Mouse (Mus musculus) adrenal gland, adult 8-10 months (tissue): ENCODE measurements around the gene Cfd. TPM values are rescaled to one million over a fixed set of nuclear protein-coding genes. Genes with fewer than 3 reads are reported as not detected.
"Not testable (repeated sequence)": the region's sequence is repeated elsewhere in the genome, so short reads cannot be mapped to it uniquely, and the experiment has no call there.

ENCODE experiments used
- DNase-seq: peaks from one replicate; pipeline ENCODE4 v3.0.0; 2022
- total RNA-seq, 4 experiments: library from RNA; stranded (reverse); gene quantifications; 2 replicates each; pipeline ENCODE4 v1.2.4; 2022

The Cfd gene
- total RNA-seq, 4 experiments from 2014 or later, result 123 to 1,857 (median 821) TPM

- DNase-seq, result no peak
Measured at GRCm38 (mm10) chr10:79861230-79862048, 29.2 kb upstream of the Cfd start.

- no peak for DNase-seq
Measured at GRCm38 (mm10) chr10:79862049-79862788, 28.4 kb upstream of the Cfd start.

- no peak for DNase-seq
Measured at GRCm38 (mm10) chr10:79862925-79863324, 27.7 kb upstream of the Cfd start.

DNA sequence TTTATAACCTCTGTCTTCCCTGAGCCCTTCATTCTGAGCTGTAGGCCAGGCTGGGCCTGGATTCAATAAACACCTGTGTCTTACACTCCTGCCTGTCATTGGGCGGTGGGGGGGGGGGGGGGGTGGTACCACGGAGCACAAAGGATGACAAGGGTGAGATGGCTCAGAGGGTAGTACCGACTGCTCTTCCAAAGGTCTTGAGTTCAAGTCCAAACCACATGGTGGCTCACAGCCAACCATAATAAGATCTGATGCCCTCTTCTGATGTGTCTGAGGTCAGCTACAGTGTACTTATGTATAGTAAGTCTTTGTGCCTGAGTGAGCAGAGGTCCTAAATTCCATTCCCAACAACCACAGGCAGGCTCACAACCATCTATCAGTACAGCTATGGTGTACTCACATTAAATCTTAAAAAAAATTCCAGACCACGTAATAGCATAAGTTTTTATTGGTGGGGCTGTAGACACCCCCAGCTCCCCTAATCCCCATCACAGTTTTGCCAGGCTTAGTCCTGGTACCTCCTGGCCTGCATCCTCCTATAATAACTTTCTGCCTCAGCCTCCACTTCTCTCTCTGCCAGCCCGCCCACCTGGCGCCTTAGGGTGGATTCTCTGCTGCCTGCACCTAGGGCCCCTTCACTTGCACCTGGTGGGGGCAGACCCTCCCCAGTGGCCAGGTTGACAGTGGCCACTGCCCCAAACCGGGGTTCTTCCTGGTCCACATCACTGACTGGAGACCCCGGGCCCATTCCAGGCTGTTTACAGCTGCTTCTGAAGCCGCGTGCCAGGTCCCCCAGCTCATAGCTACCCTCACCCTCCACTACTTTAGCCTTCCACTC lies 26.1 kb upstream of the Cfd start:
- DNase-seq, result no peak

DNA sequence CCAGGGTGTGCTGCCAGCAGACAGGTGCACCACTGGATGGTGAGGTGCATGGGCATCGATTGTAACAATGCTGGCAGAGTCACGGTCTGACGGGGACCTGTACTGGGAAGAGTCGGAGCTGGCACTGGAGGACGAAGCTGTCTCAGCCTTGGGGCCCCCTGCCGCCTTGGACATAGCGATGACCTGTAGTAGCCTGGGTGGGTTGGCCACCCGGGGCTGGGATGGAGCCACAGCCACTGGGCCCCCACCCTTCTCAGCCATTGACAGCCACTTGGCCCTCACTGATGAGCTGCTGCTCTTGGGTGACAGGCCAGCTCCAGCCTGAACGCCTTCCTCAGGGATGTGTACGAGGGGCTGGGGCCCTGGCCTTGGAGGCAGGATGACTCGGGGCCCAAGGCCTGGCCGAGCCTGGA lies 25.5 kb upstream of the Cfd start:
- DNase-seq, result no peak

- peak; percentile 58 for DNase-seq
Measured at GRCm38 (mm10) chr10:79865801-79866295, 24.8 kb upstream of the Cfd start.

DNA sequence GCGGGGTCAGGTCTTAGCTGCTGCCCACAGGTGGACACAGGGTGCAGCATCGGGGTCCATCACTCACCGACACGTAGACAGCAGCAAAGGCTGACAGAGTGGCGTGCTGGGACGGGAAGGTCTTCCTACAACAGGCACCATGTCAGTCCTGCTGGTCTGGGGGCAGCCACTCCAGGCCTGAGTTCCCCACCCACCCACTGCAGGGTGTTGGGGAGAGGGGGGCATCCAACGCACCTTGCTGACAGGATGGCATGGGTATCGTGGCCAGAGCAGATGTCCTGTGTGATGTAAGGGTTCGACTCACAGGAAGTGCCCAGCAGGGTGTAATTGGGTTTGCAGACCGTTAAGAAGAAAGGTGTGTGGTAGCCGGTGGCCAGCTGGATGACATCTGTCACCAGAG lies 24.1 kb upstream of the Cfd start:
- DNase-seq, result no peak

DNA sequence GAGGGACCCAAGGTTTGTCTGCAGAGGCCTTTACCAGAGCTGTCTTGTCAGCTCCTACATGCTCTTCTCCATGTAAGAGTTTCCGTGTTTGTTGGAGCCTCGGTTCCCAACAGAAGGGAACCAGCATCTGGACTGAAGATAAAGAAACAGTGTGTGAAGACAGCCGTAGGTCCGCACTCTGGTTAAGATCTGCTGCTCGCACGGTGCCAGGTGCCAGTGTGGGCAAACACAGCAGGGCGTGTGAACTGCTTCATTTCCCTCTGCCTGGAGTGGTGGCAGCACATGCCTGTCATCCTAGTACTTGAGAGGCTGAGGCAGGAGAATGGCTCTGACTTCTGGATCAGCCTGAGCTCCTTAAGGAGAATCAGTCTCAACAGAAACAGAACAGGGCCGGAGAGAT lies 18.8 kb upstream of the Cfd start:
- no peak for DNase-seq

- no peak for DNase-seq
Measured at GRCm38 (mm10) chr10:79872862-79873261, 17.8 kb upstream of the Cfd start.

- no peak for DNase-seq
Measured at GRCm38 (mm10) chr10:79873313-79873712, 17.3 kb upstream of the Cfd start.

DNA sequence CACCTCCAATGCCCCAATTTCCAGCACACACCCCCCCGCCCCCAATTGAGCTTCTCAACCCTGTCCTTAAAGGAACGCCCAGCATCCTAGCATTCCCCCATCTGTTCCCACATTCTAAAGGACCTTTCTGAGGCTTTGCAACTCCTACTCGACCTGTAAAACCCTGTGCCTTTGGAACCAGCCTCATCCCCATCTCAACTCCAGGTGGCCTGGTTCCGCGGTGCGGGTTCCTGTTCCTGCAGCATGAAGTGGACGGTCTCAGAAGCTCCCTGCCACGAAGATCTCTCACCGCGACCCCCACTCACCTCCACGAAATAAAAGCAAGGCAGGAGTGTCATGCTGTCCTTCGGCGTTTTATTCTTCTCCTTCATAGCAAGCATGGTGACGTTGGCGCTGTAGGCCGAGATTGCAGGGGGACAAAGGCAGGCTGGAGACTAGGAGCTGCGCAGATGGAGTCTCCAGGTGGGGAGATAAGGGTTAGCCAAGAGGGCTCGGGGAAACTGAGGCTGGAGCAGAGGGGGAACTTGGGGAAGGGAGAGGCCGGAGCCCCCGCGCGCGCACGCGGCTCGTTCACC lies 16.9 kb upstream of the Cfd start:
- DNase-seq, result no peak

DNA sequence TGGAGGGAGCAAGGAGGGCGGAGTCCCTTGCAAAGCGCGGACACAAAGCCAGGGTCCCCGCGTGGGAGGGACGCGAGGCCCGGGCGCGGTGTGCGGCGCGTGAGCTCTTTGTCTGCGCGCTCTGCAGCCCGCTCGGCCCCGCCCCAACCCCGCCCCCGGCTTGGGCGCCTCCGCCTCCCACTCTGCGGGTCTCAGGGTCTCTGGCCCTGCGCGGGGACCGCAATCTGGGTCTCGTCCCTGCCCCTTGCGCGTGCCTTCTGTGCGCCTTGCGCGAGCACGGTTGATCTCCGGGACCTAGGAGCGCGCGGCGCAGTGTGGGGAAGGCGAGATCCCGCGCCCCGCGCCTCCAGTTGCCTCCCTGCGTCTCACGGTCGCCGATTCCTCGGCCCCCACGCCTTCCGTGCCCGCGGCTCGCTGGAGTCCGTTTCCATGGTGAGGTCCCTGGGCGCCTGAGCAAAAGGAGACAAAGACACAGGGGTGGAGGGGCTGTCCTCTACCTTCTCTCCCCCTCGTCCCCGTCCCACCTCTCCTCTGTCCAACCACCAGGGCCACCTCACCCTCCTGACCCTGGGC lies 16.3 kb upstream of the Cfd start, which contains the start of the genes Prtn3 and Plppr3:
TSS of gene Prtn3 (plus strand) at position 187 of the 573 bp plus-strand sequence.
TSS of gene Plppr3 (minus strand) at position 345 of the 573 bp plus-strand sequence.
- DNase-seq, result no peak

DNA sequence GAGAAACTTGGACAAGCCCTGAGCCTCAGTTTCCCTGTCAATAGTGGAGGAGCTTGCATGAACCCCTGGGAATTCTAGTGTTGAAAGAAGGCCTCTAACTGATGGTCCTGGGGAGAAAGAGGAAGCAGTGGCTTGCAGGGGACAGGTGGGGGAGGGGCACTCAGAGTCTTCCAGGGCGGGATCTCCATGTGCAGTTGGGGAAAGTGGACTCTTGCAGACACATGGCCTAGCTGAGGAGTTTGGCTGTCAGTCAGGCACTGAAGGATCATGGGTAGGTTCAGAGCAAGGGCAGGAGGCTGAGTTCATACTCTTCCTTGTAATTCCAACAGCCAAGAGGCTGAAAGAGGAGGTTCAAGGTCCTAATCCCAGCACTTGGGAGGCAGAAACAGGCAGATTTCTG lies 13.5 kb upstream of the Cfd start:
- no peak for DNase-seq

DNA sequence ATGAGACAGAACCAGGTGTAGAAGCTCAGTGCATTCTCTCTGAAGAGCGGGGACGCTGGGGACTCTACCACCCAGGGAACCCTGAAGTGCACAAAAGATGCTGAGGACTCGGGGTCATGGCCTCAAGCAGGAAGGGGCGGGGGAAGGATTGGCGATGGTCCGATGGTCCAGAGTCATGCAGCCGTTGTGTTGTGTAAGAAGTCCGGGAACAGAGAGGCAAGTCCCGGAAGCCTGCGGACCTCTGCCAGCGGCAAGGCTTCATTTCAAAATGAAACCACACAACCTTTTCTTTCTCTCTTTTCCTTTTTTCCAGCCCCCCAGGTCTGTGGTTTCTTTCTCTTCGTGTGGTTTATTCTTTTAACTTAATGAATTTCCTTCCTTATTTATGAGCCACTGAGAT lies 12.9 kb upstream of the Cfd start:
- DNase-seq, result no peak

- DNase-seq, result no peak
Measured at GRCm38 (mm10) chr10:79879527-79879926, 11.1 kb upstream of the Cfd start.

- no peak for DNase-seq
Measured at GRCm38 (mm10) chr10:79880721-79881120, 9.9 kb upstream of the Cfd start.

DNA sequence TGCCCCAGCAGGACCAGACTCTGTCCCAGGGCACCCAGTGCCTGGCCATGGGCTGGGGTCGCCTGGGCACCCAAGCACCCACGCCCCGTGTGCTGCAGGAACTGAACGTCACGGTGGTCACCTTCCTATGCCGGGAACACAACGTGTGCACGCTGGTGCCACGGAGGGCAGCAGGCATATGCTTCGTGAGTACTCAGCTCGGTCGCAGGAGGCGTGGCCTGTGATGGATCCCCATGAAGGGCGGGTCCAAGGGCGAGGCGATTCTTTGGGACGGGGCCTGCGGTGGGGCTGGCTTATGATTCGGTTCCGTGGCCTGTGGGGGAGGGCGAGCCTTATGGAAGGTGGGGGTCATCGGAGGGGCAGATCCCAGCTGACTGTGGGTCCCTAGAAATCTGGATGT lies 8.7 kb upstream of the Cfd start:
- no peak for DNase-seq

DNA sequence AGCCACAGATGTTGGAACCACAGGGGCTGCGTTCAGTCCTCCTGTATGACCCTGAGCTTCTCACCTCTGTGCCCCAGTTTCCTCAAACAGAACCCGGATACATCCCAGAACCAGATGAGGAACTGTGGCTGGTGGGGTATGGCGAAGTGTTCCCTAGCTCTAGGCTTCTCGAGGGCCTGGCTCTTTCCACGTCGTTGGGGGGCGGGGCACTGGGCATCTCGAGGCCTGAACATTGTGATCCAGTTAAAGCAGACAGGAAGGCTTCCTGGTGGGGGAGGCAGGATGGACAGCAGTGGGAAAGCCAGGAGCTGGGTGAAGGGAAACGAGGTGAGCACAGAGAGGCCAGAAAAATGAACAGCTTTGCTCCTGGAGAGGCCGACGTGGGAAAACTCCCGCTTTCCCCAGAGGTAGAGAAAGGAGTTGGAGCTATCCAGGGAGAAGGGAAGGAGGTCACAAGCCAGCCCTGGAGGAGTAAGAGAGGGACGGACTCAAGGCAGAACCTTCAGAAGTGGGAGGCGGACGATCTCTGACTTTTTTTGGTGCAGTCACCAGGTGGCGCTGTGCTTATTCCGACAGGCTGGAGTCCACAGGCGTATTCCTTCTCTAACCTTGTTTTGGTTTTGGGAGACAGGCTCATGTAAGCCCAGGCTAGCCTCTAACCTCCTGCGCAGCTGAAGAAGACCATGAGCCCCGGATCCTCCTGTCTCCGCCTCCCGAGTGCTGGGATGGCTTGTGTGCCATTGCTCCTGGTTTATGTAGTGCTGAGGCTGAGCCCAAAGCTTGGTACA lies 7.2 kb upstream of the Cfd start:
- DNase-seq, result peak; percentile 64

- peak; percentile 73 for DNase-seq
Measured at GRCm38 (mm10) chr10:79884446-79884845, 6.2 kb upstream of the Cfd start.

DNA sequence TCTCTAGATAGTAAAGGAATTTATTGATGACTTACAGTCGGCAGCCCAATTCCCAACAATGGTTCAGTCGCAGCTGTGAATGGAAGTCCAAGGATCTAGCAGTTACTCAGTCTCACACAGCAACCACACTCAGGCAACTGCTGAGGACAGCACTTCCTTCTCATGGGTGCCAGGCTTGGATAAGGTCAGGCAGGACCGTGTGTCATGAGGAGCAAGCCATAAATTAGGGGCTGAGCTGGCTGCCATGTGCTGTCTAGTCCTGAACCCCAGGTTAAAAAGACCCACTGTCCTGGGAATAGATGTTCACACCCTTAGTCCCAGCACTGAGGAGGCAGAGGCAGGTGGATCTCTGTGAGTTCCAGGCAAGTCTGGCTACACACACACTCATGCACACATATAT lies 5.7 kb upstream of the Cfd start:
- not testable (repeated sequence) for DNase-seq

DNA sequence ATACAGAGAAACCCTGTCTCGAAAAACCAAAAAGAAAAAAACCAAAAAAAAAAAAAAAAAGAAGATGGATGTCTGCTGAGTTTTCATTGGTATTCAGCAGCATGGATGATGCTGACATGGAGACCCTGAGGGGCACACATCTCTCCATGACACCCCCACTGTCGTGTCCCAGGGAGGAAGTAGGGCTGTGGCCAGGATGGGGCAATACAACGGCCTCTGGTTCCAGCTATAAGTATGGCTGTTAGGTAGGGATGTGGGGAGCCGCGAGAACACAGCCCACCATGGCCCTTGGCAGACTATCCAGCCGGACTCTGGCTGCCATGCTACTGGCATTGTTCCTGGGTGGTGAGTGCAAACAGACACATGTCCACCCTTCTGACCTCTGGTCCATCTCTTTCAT lies 4.6 kb upstream of the Cfd start, which contains the start of gene Elane:
TSS of gene Elane (plus strand) at position 194 of the 400 bp plus-strand sequence.
- no peak for DNase-seq
